Mouse (Mus musculus) cortical plate, adult 2 months (tissue): ENCODE results near the gene Rab5c.

Source experiments
- CTCF ChIP-seq: fragments of 200-500 bp; IDR thresholded peaks from 2 replicates; pipeline ENCODE4 v1.5.1; 2011; ENCODE audit warnings: mild to moderate bottlenecking, control low read depth, low read length; ENCODE audit not compliant: insufficient read depth; ENCODE audit errors: extremely low read depth
- POLR2A ChIP-seq: fragments of 200-500 bp; IDR thresholded peaks from 2 replicates; pipeline ENCODE4 v1.6.1; 2011; ENCODE audit warnings: mild to moderate bottlenecking, low read length, control low read depth; ENCODE audit not compliant: insufficient read depth; ENCODE audit errors: extremely low read depth

- TF ChIP-seq CTCF = no peak
- no peak for TF ChIP-seq POLR2A
Observed at GRCm38 (mm10) chr11:100746546-100746945, 8.5 kb upstream of the Rab5c start.
